Mouse (Mus musculus) myocyte (in vitro differentiated cells): Measurements from ENCODE around the gene Dirc2.

ENCODE experiments used
- E2F4 ChIP-seq: IDR thresholded peaks from one replicate; pipeline ENCODE4 v1.6.1; 2011; ENCODE audit warnings: mild to moderate bottlenecking, control low read depth, moderate library complexity; ENCODE audit not compliant: insufficient read depth
- MYOD1 ChIP-seq, 3 experiments: IDR thresholded peaks; one replicate each; pipeline ENCODE4 v1.6.1; 2011; ENCODE audit warnings: control low read depth in 2 of 3, low read depth in 2 of 3, mild to moderate bottlenecking in 2 of 3, moderate library complexity in 1 of 3; ENCODE audit not compliant: insufficient read length in 2 of 3, control insufficient read depth in 1 of 3
- POLR2A ChIP-seq: IDR thresholded peaks from one replicate; pipeline ENCODE4 v1.6.1; 2011; ENCODE audit warnings: low read depth, mild to moderate bottlenecking, control low read depth, moderate library complexity; ENCODE audit not compliant: insufficient read length
- POLR2AphosphoS2 ChIP-seq: IDR thresholded peaks from one replicate; pipeline ENCODE4 v1.6.1; 2011; ENCODE audit warnings: low read depth, control low read depth; ENCODE audit not compliant: insufficient read length
- TCF12 ChIP-seq: IDR thresholded peaks from one replicate; pipeline ENCODE4 v1.6.1; 2011; ENCODE audit warnings: mild to moderate bottlenecking, control low read depth; ENCODE audit not compliant: poor library complexity, insufficient read depth, severe bottlenecking

- no peak for TF ChIP-seq POLR2AphosphoS2
- TF ChIP-seq MYOD1 (IDR thresholded peaks at IDR 0.05; ENCODE audit: control insufficient read depth in 1 of 3, insufficient read length in 2 of 3, low read depth in 2 of 3), result no peak
- TF ChIP-seq TCF12, result no peak
- TF ChIP-seq POLR2A, result no peak
- no peak for TF ChIP-seq E2F4
Measured at GRCm38 (mm10) chr16:35653951-35654350, 115.2 kb downstream of the Dirc2 start.
